Mouse (Mus musculus) liver, adult 2 months (tissue): Measurements from ENCODE around the gene Ldlr.

Experiments
- CTCF ChIP-seq: fragments of 200-500 bp; IDR thresholded peaks from 2 replicates; pipeline ENCODE4 v1.5.1; 2011; ENCODE audit warnings: low read depth, low read length, control low read depth
- POLR2A ChIP-seq: fragments of 200-500 bp; IDR thresholded peaks from 2 replicates; pipeline ENCODE4 v1.6.1; 2011; ENCODE audit warnings: low read length, control low read depth; ENCODE audit not compliant: insufficient read depth; ENCODE audit errors: extremely low read depth

DNA sequence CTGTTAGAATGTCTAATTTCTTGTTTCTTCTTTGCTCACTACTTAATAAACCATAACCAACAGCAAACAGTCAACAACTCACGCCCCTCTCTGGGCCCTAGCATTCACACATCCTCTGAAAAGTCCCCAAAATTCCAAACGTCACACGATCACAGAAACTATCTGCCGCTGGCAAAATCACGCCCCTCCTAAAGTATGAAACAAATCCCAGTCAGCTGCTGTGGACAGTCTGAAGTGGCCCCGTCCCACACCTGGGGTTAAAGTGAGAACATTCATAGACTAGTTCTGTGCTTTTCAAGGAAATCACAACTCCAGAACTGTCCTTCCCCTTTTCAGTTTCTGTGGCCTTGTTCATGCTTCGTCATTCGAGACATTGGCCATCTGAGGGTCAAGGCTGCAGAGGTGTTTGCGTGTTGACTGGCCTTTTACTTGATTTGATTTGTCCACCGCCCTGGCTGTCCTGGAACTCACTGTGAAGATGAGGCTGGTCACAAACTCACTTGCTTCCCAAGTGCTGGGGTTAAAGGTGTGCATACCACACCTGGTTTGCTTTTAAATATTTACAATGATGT lies 5.1 kb downstream of the Ldlr start:
- TF ChIP-seq CTCF (no peak), POLR2A (no peak)
